Comparison of ENCODE assay signal across 8 mouse cellular contexts in genomic region chr11:120437152-120437856, GRCm38 (mm10). TPM values are rescaled to one million over a fixed set of nuclear protein-coding genes. Genes with fewer than 3 reads are reported as not detected.
A peak's percentile ranks its signal among the peaks of the same experiment; 100 is the strongest.
DNase-seq lines count a peak whose midpoint lies in the region; ATAC-seq and TF ChIP-seq lines count a peak whose summit lies in the region.

Gene Nploc4, minus strand, starts transcription at chr11:120437708.

- H3K4me3 ChIP-seq in bone marrow, adult 2 months (replicated peaks; ENCODE audit: control insufficient read depth, low read depth, low read length) = peak within 1 kb of the TSS; percentile 89
- peak within 1 kb of the TSS; percentile 85 for H3K4me3 ChIP-seq in embryonic facial prominence, embryonic 15.5 days (replicated peaks)
- H3K4me3 ChIP-seq in limb, embryonic 12.5 days (replicated peaks) = peak within 1 kb of the TSS; percentile 99
- H3K4me3 ChIP-seq in midbrain, embryonic 14.5 days (replicated peaks; ENCODE audit: low read depth, low read length) = peak within 1 kb of the TSS; percentile 96

- TF ChIP-seq POLR2A in bone marrow, adult 2 months (IDR thresholded peaks at IDR 0.05; ENCODE audit: borderline replicate concordance, control insufficient read depth, low read depth, low read length) = peak; percentile 88

- H3K4me2 ChIP-seq in embryonic facial prominence, embryonic 15.5 days (replicated peaks) = peak within 1 kb of the TSS; percentile 54
- H3K4me2 ChIP-seq in limb, embryonic 12.5 days = peak within 1 kb of the TSS; percentile 96
- peak within 1 kb of the TSS; percentile 95 for H3K4me2 ChIP-seq in midbrain, embryonic 14.5 days (ENCODE audit: low read length)

- peak within 1 kb of the TSS; percentile 86 for H3K9ac ChIP-seq in embryonic facial prominence, embryonic 15.5 days
- H3K9ac ChIP-seq in limb, embryonic 12.5 days (replicated peaks) = peak within 1 kb of the TSS; percentile 98
- H3K9ac ChIP-seq in midbrain, embryonic 14.5 days (replicated peaks; ENCODE audit: low read length) = peak within 1 kb of the TSS; percentile 92

- H3K4me1 ChIP-seq in bone marrow, adult 2 months (ENCODE audit: control insufficient read depth, insufficient read depth, low read length) = 0 out of 2 replicates have a peak, but pooled peaks cover 2% of the 10 kb centered on the region
- H3K4me1 ChIP-seq in embryonic facial prominence, embryonic 15.5 days = peaks cover 11% of the 10 kb centered on the region
- peaks cover 12% of the 10 kb centered on the region for H3K4me1 ChIP-seq in limb, embryonic 12.5 days (replicated peaks)
- peaks cover 11% of the 10 kb centered on the region for H3K4me1 ChIP-seq in midbrain, embryonic 14.5 days (ENCODE audit: control insufficient read depth, insufficient read depth, low read length)

- H3K9me3 ChIP-seq in embryonic facial prominence, embryonic 15.5 days (replicated peaks) = no peaks in the 10 kb centered on the region
- H3K9me3 ChIP-seq in limb, embryonic 12.5 days = no peaks in the 10 kb centered on the region
- no peaks in the 10 kb centered on the region for H3K9me3 ChIP-seq in midbrain, embryonic 14.5 days (ENCODE audit: control insufficient read depth, low read length)

- H3K27ac ChIP-seq in bone marrow, adult 2 months (ENCODE audit: control insufficient read depth, insufficient read depth, low read depth, low read length, poor library complexity) = peak within 1 kb of the TSS; percentile 88
- H3K27ac ChIP-seq in embryonic facial prominence, embryonic 15.5 days (replicated peaks) = peak within 1 kb of the TSS; percentile 77
- peak within 1 kb of the TSS; percentile 85 for H3K27ac ChIP-seq in limb, embryonic 12.5 days
- H3K27ac ChIP-seq in midbrain, embryonic 14.5 days (replicated peaks; ENCODE audit: low read depth, low read length) = peak within 1 kb of the TSS; percentile 74

- peak; percentile 88 for ATAC-seq in embryonic facial prominence, embryonic 15.5 days (ENCODE audit: insufficient number of reproducible peaks, low FRiP score, low TSS enrichment, low read depth)
- ATAC-seq in limb, embryonic 12.5 days (ENCODE audit: insufficient number of reproducible peaks, insufficient read depth, low FRiP score, low TSS enrichment, low read depth) = peak; percentile 88
- peak; percentile 77 for ATAC-seq in midbrain, embryonic 14.5 days (ENCODE audit: low FRiP score, low TSS enrichment)

- TF ChIP-seq CTCF in bone marrow, adult 2 months (IDR thresholded peaks at IDR 0.05; ENCODE audit: control insufficient read depth, insufficient read depth, low read length) = peak; percentile 19; the same call in 1 of the 2 replicates

- under 1% methylated on average over 71 of the region's 77 CpGs for WGBS in bone marrow, adult 2 months
- under 1% methylated on average over 74 of the region's 77 CpGs for WGBS in embryonic facial prominence, embryonic 15.5 days
- 1% methylated on average over 70 of the region's 77 CpGs for WGBS in limb, embryonic 12.5 days
- under 1% methylated on average over 77 of the region's 77 CpGs for WGBS in midbrain, embryonic 14.5 days

- peaks cover 27% of the 10 kb centered on the region for H3K36me3 ChIP-seq in embryonic facial prominence, embryonic 15.5 days
- peaks cover 31% of the 10 kb centered on the region for H3K36me3 ChIP-seq in limb, embryonic 12.5 days
- peaks cover 30% of the 10 kb centered on the region for H3K36me3 ChIP-seq in midbrain, embryonic 14.5 days (ENCODE audit: control insufficient read depth, insufficient read depth, low read length)

- peak; percentile 91 for DNase-seq in A20 (ENCODE audit: low read depth, low spot score)
- peak; percentile 85 for DNase-seq in heart, adult 8-10 months (ENCODE audit: low spot score)
- peak; percentile 73 to 88 for DNase-seq in kidney, adult 8-10 months
- peak; percentile 94 for DNase-seq in midbrain, embryonic 14.5 days
- DNase-seq in spleen, adult 18-20 months = peak; percentile 74 to 87

- H3K27me3 ChIP-seq in embryonic facial prominence, embryonic 15.5 days = no peaks in the 10 kb centered on the region
- H3K27me3 ChIP-seq in limb, embryonic 12.5 days = no peaks in the 10 kb centered on the region
- H3K27me3 ChIP-seq in midbrain, embryonic 14.5 days (ENCODE audit: control insufficient read depth, insufficient read depth, low read length) = no peaks in the 10 kb centered on the region

RNA-seq across cellular contexts. Expression of gene Nploc4, which starts in this region (rescaled TPM):
- polyA plus RNA-seq in bone marrow, adult 2 months (2011; ENCODE audit: insufficient read depth, insufficient read length, low replicate concordance, missing spikeins) = 30.0 and 30.5 TPM in 2 replicates
- 34.1 and 36.3 TPM in 2 replicates for polyA plus RNA-seq in embryonic facial prominence, embryonic 15.5 days (2015; fragmentation: Nextera tagmentation; extraction: Ambion mirVana)
- 10 to 100 TPM; 64.3 to 69.6 (median 65.8) TPM for total RNA-seq in heart, adult 8-10 months (2022)
- polyA plus RNA-seq in limb, embryonic 12.5 days (2016; fragmentation: Nextera tagmentation; extraction: Ambion mirVana) = 49.8 and 56.0 TPM in 2 replicates
- polyA plus RNA-seq in midbrain, embryonic 14.5 days (2014; fragmentation: Nextera tagmentation; extraction: Ambion mirVana) = 32.2 and 41.3 TPM in 2 replicates

Comparison
In these comparisons a context has a peak if more than half of its experiments do, and no peak if none do; other contexts are left out.
1. Peak in every context shown above with its lines: DNase-seq, ATAC-seq, H3K4me3 ChIP-seq and H3K27ac ChIP-seq.